Mouse (Mus musculus) MEL (cell line): ENCODE results near the gene Ggcx. TPM values are rescaled to one million over a fixed set of nuclear protein-coding genes. Genes with fewer than 3 reads are reported as not detected.

ENCODE experiments used
- DNase-seq: peaks from one replicate; pipeline ENCODE4 v3.0.0; 2011; ENCODE audit warnings: low read depth, low spot score
- H3K27ac ChIP-seq: 2 replicates; pipeline ENCODE4 v1.5.1; 2012; ENCODE audit warnings: low read depth, mild to moderate bottlenecking, control low read depth, low read length, moderate library complexity; ENCODE audit not compliant: control insufficient read depth
- H3K27me3 ChIP-seq, 2 experiments: fragments of 150-350 bp in 1 of 2; sonication (generic) in 1 of 2; 2 replicates each; pipeline ENCODE4 v1.6.1; 2012; ENCODE audit warnings: low read length in 2 of 2, mild to moderate bottlenecking in 2 of 2, improper control_type of control experiment in 1 of 2, moderate library complexity in 1 of 2; ENCODE audit not compliant: insufficient read depth in 2 of 2, control insufficient read depth in 1 of 2
- H3K36me3 ChIP-seq, 2 experiments: 2 replicates each; pipeline ENCODE4 v1.6.1; 2012 to 2014; ENCODE audit warnings: low read length in 2 of 2, improper control_type of control experiment in 1 of 2, inconsistent platforms in 1 of 2, mild to moderate bottlenecking in 1 of 2; ENCODE audit not compliant: insufficient read depth in 2 of 2, control insufficient read depth in 1 of 2
- H3K4me1 ChIP-seq, 2 experiments: fragments of 150-350 bp in 1 of 2; sonication (generic) in 1 of 2; 2 replicates each; pipeline ENCODE4 v1.6.1; 2012; ENCODE audit warnings: low read length in 2 of 2, improper control_type of control experiment in 1 of 2, mild to moderate bottlenecking in 1 of 2; ENCODE audit not compliant: insufficient read depth in 2 of 2, control insufficient read depth in 1 of 2
- H3K4me3 ChIP-seq, 2 experiments: fragments of 150-350 bp in 1 of 2; sonication (generic) in 1 of 2; 2 replicates each; pipeline ENCODE4 v1.5.1; 2012; ENCODE audit warnings: low read depth in 2 of 2, low read length in 2 of 2, mild to moderate bottlenecking in 2 of 2, moderate library complexity in 2 of 2, control low read depth in 1 of 2, improper control_type of control experiment in 1 of 2; ENCODE audit not compliant: control insufficient read depth in 1 of 2, insufficient read depth in 1 of 2
- H3K79me2 ChIP-seq: 2 replicates; pipeline ENCODE4 v1.6.1; 2012; ENCODE audit warnings: mild to moderate bottlenecking, low read length, moderate library complexity; ENCODE audit not compliant: control insufficient read depth, poor library complexity, insufficient read depth
- H3K9ac ChIP-seq: 2 replicates; pipeline ENCODE4 v1.6.1; 2012; ENCODE audit warnings: low read depth, mild to moderate bottlenecking, control low read depth, low read length, moderate library complexity; ENCODE audit not compliant: control insufficient read depth, poor library complexity, severe bottlenecking
- H3K9me3 ChIP-seq: fragments of 150-350 bp; sonication (generic); replicated peaks from 2 replicates; pipeline ENCODE4 v1.6.1; 2012; ENCODE audit warnings: mild to moderate bottlenecking, low read length, improper control_type of control experiment, moderate library complexity; ENCODE audit not compliant: insufficient read depth
- CTCF ChIP-seq, 3 experiments: IDR thresholded peaks in 2 of 3; conservative IDR thresholded peaks in 1 of 3; 2 replicates each; pipeline ENCODE4 v1.5.1; 2011 to 2012; ENCODE audit warnings: low read length in 3 of 3, low read depth in 2 of 3, mild to moderate bottlenecking in 2 of 3, improper control_type of control experiment in 1 of 3, inconsistent platforms in 1 of 3, mixed read lengths in 1 of 3, moderate library complexity in 1 of 3; ENCODE audit not compliant: control insufficient read depth in 1 of 3, insufficient read depth in 1 of 3, poor library complexity in 1 of 3, severe bottlenecking in 1 of 3
- ELF1 ChIP-seq: IDR thresholded peaks from 2 replicates; pipeline ENCODE4 v1.6.1; 2014; ENCODE audit warnings: low read depth, mild to moderate bottlenecking, inconsistent platforms, low read length, improper control_type of control experiment, moderate library complexity
- MAZ ChIP-seq: IDR thresholded peaks from 2 replicates; pipeline ENCODE4 v1.6.1; 2012; ENCODE audit warnings: low read depth, mild to moderate bottlenecking, inconsistent platforms, low read length, improper control_type of control experiment
- MYC ChIP-seq: IDR thresholded peaks from 2 replicates; pipeline ENCODE4 v1.6.1; 2011; ENCODE audit warnings: low read depth, mild to moderate bottlenecking, low read length, improper control_type of control experiment, moderate library complexity
- NRF1 ChIP-seq: IDR thresholded peaks from 2 replicates; pipeline ENCODE4 v1.6.1; 2014; ENCODE audit warnings: low read depth, mild to moderate bottlenecking, inconsistent platforms, low read length, improper control_type of control experiment, moderate library complexity; ENCODE audit not compliant: poor library complexity, insufficient read depth, severe bottlenecking
- POLR2AphosphoS2 ChIP-seq: IDR thresholded peaks from 2 replicates; pipeline ENCODE4 v1.6.1; 2011; ENCODE audit warnings: low read length, improper control_type of control experiment
- POLR2AphosphoS5 ChIP-seq: IDR thresholded peaks from 2 replicates; pipeline ENCODE4 v1.6.1; 2012; ENCODE audit warnings: low read depth, borderline replicate concordance, mild to moderate bottlenecking, inconsistent platforms, low read length, moderate library complexity, mixed read lengths
- RAD21 ChIP-seq: IDR thresholded peaks from 2 replicates; pipeline ENCODE4 v1.6.1; 2011; ENCODE audit warnings: mild to moderate bottlenecking, low read depth, low read length, improper control_type of control experiment
- SIN3A ChIP-seq: IDR thresholded peaks from 2 replicates; pipeline ENCODE4 v1.6.1; 2012; ENCODE audit warnings: low read length, improper control_type of control experiment, inconsistent platforms
- SMC3 ChIP-seq: IDR thresholded peaks from 2 replicates; pipeline ENCODE4 v1.6.1; 2011; ENCODE audit warnings: low read depth, low read length, improper control_type of control experiment
- TAL1 ChIP-seq: IDR thresholded peaks from 2 replicates; pipeline ENCODE4 v1.6.1; 2012; ENCODE audit warnings: mild to moderate bottlenecking, inconsistent platforms, low read length, moderate library complexity, mixed read lengths
- TCF12 ChIP-seq: IDR thresholded peaks from 2 replicates; pipeline ENCODE4 v1.6.1; 2014; ENCODE audit warnings: low read depth, mild to moderate bottlenecking, inconsistent platforms, low read length, improper control_type of control experiment, moderate library complexity
- ZC3H11A ChIP-seq: IDR thresholded peaks from 2 replicates; pipeline ENCODE4 v1.6.1; 2012; ENCODE audit warnings: low read depth, mild to moderate bottlenecking, inconsistent platforms, low read length, improper control_type of control experiment
- polyA plus RNA-seq, 2 experiments: library from polyadenylated mRNA; stranded (reverse) in 1 of 2; unstranded in 1 of 2; fragments of >175 nt in 1 of 2; fragments of >200 nt in 1 of 2; gene quantifications; 2 replicates each; pipeline versions ENCODE4 v1.2.1 to v1.2.4; 2012; ENCODE audit warnings: low replicate concordance in 2 of 2, low read depth in 1 of 2; ENCODE audit not compliant: insufficient read length in 2 of 2, insufficient read depth in 1 of 2, missing spikeins in 1 of 2
- total RNA-seq: library from RNA; depleted of rRNA; stranded (reverse); fragments of 300-350 nt; gene quantifications from 2 replicates; pipeline ENCODE4 v1.2.3, GENCODE M21; 2012

The Ggcx gene
- total and polyA plus RNA-seq, 3 experiments: 5.2 to 5.4 TPM; not detected in 1

DNA sequence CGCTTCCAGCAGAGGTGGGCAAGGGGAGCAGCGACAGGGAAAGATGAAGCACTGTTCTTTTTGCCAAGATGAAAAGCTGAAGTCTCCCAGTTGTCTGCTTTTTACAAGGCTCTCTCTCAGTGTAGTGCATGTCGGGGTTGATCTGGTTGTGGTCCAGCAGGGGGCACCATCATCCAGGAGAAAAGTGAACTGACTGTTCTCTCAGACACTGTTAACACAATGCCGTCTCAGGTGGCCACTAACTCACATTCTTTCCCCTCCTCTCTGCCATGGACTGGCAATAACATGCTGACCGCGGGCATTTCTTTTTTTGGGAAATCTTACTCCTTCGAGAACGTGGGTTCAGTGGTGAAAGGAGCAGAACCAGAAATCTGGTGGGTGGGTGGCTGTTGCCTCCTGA is 13.9 kb downstream of the Ggcx start:
- no peaks in the 10 kb centered on the region for H3K9me3 ChIP-seq
- H3K9ac ChIP-seq: no peak overlapping the region
- TF ChIP-seq ZC3H11A (peak; percentile 99), POLR2AphosphoS5 (no peak), MAZ (no peak), SIN3A (peak; percentile 36; the same call in 1 of the 2 replicates), RAD21 (peak; percentile 95), CTCF (IDR thresholded peaks at IDR 0.05 in 2 of 3, conservative IDR thresholded peaks at IDR 0.05 in 1 of 3; ENCODE audit: control insufficient read depth in 1 of 3, insufficient read depth in 1 of 3, low read depth in 2 of 3, low read length in 3 of 3, poor library complexity in 1 of 3, severe bottlenecking in 1 of 3) (peak; percentile 70 to 96 (median 82)), SMC3 (peak; percentile 99), MYC (0 out of 2 replicates have a peak, but pooled peaks have one; percentile 21)
- H3K27ac ChIP-seq: no peak overlapping the region
- H3K4me3 ChIP-seq: no peak overlapping the region
- DNase-seq: peak; percentile 84
- no peaks in the 10 kb centered on the region for H3K79me2 ChIP-seq
- no peaks in the 10 kb centered on the region for H3K4me1 ChIP-seq
- H3K36me3 ChIP-seq: peaks cover 0 to 3% of the 10 kb centered on the region in 2 experiments; a peak in 2 of 4 replicates
- H3K27me3 ChIP-seq: no peaks in the 10 kb centered on the region

GRCm38 (mm10) chr6:72429061-72429842 is 15.1 kb downstream of the Ggcx start:
- H3K27me3 ChIP-seq: no peaks in the 10 kb centered on the region
- H3K79me2 ChIP-seq: no peaks in the 10 kb centered on the region
- peaks cover under 1 to 3% of the 10 kb centered on the region in 2 experiments for H3K36me3 ChIP-seq

More at GRCm38 (mm10) chr6:72429061-72429842, 15.1 kb downstream of the Ggcx start:
- no peak overlapping the region for H3K9ac ChIP-seq
- no peak overlapping the region for H3K4me3 ChIP-seq
- no peak for TF ChIP-seq POLR2AphosphoS5
- TF ChIP-seq TAL1: no peak
- TF ChIP-seq ELF1: no peak
- no peak for TF ChIP-seq RAD21
- TF ChIP-seq POLR2AphosphoS2: no peak
- no peak for TF ChIP-seq NRF1
- TF ChIP-seq TCF12: no peak
- no peaks in the 10 kb centered on the region for H3K4me1 ChIP-seq
- peak; percentile 16 for DNase-seq
- no peaks in the 10 kb centered on the region for H3K9me3 ChIP-seq
- no peak overlapping the region for H3K27ac ChIP-seq
